Mouse (Mus musculus): ENCODE data around the gene Olfr1490.
"Not testable (repeated sequence)": the region's sequence is repeated elsewhere in the genome, so short reads cannot be mapped to it uniquely, and the experiment has no call there.

Gene Olfr1490

DNA sequence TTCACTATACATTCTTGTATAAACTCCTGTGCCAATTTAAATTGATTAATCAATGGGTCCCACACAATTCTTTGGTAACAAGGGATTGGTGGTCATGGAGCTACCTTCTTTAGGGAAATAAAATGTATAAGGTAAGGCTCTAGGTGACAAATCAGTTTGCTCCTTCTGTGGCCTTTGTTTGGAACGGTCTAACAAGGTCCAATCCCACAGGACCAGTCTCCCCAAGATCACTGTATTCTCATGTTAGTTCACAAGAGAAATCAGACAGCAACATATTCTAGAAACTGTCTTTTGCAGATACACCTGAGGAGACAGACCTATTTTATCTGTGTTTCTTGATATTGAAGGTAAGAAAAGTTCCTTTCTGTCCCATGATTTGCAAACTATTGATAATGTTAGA lies at the start of gene Olfr1490:
TSS of gene Olfr1490 (plus strand) at position 301 of the 400 bp plus-strand sequence.
- no peak for DNase-seq

DNA sequence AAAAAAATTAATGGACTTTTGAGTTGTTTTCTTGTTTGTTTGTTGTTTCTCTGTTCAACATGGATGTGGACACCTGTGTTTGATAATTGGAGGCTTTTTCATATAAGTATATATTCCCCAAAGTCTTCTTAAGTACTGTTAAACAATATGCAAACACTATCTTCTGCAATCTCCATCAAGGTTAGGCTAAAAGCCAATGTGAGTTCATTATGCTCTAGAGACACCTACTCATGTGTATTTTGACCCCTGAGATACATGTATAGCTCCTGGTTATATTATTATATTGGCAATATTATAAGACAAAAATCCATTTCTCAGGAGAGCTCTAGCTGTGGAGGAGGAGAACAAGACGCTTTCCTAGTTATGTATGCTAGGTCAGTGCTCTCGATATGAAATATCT lies 33.8 kb upstream of the Olfr1490 start, which contains the start of gene Olfr1487:
TSS of gene Olfr1487 (plus strand) at position 301 of the 400 bp plus-strand sequence.
- not testable (repeated sequence) for DNase-seq

DNA sequence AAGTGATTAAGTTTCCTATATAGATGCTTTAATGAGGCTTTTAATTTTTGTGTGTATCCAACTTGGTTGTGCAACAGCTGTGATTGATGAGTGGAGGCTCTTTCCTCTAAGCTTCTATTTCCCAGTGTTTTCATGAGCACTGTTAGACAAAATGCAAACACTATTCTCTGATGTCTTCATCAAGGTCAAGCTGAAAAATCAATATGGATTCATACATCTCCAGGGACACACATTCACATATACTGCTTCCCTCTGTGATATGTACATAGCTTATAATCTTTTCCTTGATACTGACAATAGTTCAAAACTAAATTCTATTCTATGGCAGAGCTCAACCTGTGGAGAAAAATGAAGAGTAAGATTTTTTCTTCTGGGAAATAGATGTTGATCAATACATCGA lies 19.6 kb upstream of the Olfr1490 start, which contains the start of gene Olfr1489:
TSS of gene Olfr1489 (plus strand) at position 301 of the 400 bp plus-strand sequence.
- DNase-seq = no peak

DNA sequence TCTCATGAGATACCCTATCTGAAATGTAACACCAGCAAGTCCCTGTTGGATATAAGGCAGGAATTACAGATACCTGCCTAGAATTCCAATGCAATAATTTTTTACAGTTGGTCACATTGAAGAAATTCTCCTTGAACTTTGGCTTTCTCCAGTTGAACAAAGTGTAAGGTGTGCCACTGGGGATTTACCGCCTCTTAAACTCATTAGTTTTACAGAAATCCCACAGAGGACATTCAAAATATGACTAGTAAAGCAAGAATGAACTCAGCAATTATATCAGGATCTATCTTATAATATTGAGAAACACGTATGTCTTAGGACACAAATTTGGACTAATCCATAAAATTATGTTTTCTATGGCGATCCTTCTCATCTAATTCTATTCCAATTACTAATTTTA lies 46.1 kb downstream of the Olfr1490 start, which contains the start of gene Olfr1491:
TSS of gene Olfr1491 (plus strand) at position 301 of the 400 bp plus-strand sequence.
- DNase-seq = no peak

All from lung, postnatal 36 days (tissue).